Mouse (Mus musculus) kidney, embryonic 15.5 days (tissue): ENCODE measurements at regions not wholly inside any gene's neighbourhood (a gene's known extent, or its start where the extent isn't known, plus 50 kb on each side); places are given as distances from the start of the nearest gene placed in this dataset.

ENCODE experiments used
- ATAC-seq: fragments of 200-750 bp; cut with Nextera tagmentation; replicated peaks from 2 replicates; pipeline ENCODE4 v1.8.0; 2017; ENCODE audit warnings: moderate TSS enrichment; ENCODE audit not compliant: low FRiP score
- H3K27ac ChIP-seq: fragments of 300-500 bp; sonication (generic); 2 replicates; pipeline ENCODE4 v1.5.1; 2015; ENCODE audit warnings: mild to moderate bottlenecking, inconsistent platforms
- H3K27me3 ChIP-seq: fragments of 300-500 bp; sonication (generic); 2 replicates; pipeline ENCODE4 v1.6.1; 2015; ENCODE audit warnings: inconsistent platforms
- H3K36me3 ChIP-seq: fragments of 300-500 bp; sonication (generic); 2 replicates; pipeline ENCODE4 v1.6.1; 2015; ENCODE audit warnings: inconsistent platforms
- H3K4me1 ChIP-seq: fragments of 300-500 bp; sonication (generic); 2 replicates; pipeline ENCODE4 v1.6.1; 2015; ENCODE audit warnings: inconsistent platforms
- H3K4me2 ChIP-seq: fragments of 300-500 bp; sonication (generic); 2 replicates; pipeline ENCODE4 v1.6.1; 2015; ENCODE audit warnings: moderate library complexity, mild to moderate bottlenecking, inconsistent platforms
- H3K4me3 ChIP-seq: fragments of 300-500 bp; sonication (generic); replicated peaks from 2 replicates; pipeline ENCODE4 v1.5.1; 2015; ENCODE audit warnings: mild to moderate bottlenecking, inconsistent platforms
- H3K9ac ChIP-seq: fragments of 300-500 bp; sonication (generic); 2 replicates; pipeline ENCODE4 v1.6.1; 2015; ENCODE audit warnings: mild to moderate bottlenecking, inconsistent platforms
- H3K9me3 ChIP-seq: fragments of 300-500 bp; sonication (generic); replicated peaks from 2 replicates; pipeline ENCODE4 v1.6.1; 2016; ENCODE audit warnings: inconsistent platforms
- WGBS: fragments of 180-500 bp; shearing (Covaris S2); methylation state at CpG from one replicate; pipeline ENCODE4 v1.1.7; 2015; ENCODE audit warnings: mixed read lengths; 5-methylcytosine and 5-hydroxymethylcytosine counted together

DNA sequence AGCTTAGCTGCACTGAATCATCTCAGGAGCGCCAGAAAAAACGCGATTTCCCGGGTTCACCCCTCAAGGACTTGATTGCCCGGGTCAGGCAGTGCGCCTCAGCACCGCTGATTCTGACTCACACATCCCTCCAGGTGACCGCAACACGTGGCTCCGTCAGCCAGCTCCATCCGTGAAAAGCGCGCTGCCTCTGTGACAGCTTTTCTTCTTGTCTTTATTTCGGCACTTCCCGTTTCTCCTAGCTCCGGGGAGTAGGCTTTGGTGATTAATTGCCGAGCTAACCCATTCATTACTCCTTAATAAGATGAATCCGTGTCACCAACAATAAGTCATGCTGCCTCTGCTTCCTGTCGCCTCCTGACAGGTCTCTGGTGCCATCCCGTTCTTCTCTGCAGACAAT, 108.6 kb downstream of the Katnal1 start:
- Histone ChIP-seq H3K4me3 (peak overlapping the region; percentile 17), H3K27ac (no peak overlapping the region), H3K36me3 (no peaks in the 10 kb centered on the region), H3K4me2 (peak overlapping the region; percentile 50), H3K9me3 (no peaks in the 10 kb centered on the region), H3K4me1 (peaks cover 30% of the 10 kb centered on the region), H3K9ac (no peak overlapping the region), H3K27me3 (peaks cover 34% of the 10 kb centered on the region)
- ATAC-seq: no peak
- WGBS: under 1% methylated on average over 20 of the region's 20 CpGs

GRCm38 (mm10) chr5:148819423-148819822, 109.7 kb downstream of the Katnal1 start:
- Histone ChIP-seq H3K36me3 (no peaks in the 10 kb centered on the region), H3K4me1 (peaks cover 29% of the 10 kb centered on the region), H3K27ac (no peak overlapping the region), H3K27me3 (peaks cover 34% of the 10 kb centered on the region), H3K9ac (no peak overlapping the region), H3K9me3 (peaks cover 2% of the 10 kb centered on the region; the same call in 1 of the 2 replicates), H3K4me3 (no peak overlapping the region), H3K4me2 (no peak overlapping the region)
- WGBS: 44% methylated on average over 6 of the region's 6 CpGs
- ATAC-seq: 0 out of 2 replicates have a peak, but pooled peaks have one; percentile 45

- Histone ChIP-seq H3K36me3 (no peaks in the 10 kb centered on the region), H3K9me3 (peaks cover 2% of the 10 kb centered on the region; the same call in 1 of the 2 replicates), H3K4me2 (no peak overlapping the region), H3K4me1 (peaks cover 29% of the 10 kb centered on the region), H3K4me3 (no peak overlapping the region), H3K27ac (no peak overlapping the region), H3K9ac (no peak overlapping the region), H3K27me3 (peaks cover 34% of the 10 kb centered on the region)
- WGBS: 47% methylated on average over 2 of the region's 2 CpGs
- ATAC-seq: no peak
These were observed 110.4 kb downstream of the Katnal1 start for GRCm38 (mm10) chr5:148818746-148819145.

GRCm38 (mm10) chr5:148812840-148813239, 116.3 kb downstream of the Katnal1 start:
- Histone ChIP-seq H3K36me3 (no peaks in the 10 kb centered on the region), H3K4me2 (no peak overlapping the region), H3K4me3 (no peak overlapping the region), H3K9ac (no peak overlapping the region), H3K27ac (no peak overlapping the region), H3K27me3 (peaks cover 22% of the 10 kb centered on the region; the same call in 1 of the 2 replicates), H3K4me1 (peaks cover 15% of the 10 kb centered on the region), H3K9me3 (peaks cover 2% of the 10 kb centered on the region; the same call in 1 of the 2 replicates)
- 73% methylated on average over 9 of the region's 9 CpGs for WGBS
- ATAC-seq: no peak

- no peak overlapping the region for H3K27ac ChIP-seq
- H3K9me3 ChIP-seq: peaks cover 2% of the 10 kb centered on the region; the same call in 1 of the 2 replicates
- peaks cover 14% of the 10 kb centered on the region for H3K4me1 ChIP-seq
- H3K36me3 ChIP-seq: no peaks in the 10 kb centered on the region
- H3K27me3 ChIP-seq: peaks cover 19% of the 10 kb centered on the region; the same call in 1 of the 2 replicates
- WGBS: 12% methylated on average over 13 of the region's 13 CpGs
- H3K4me2 ChIP-seq: no peak overlapping the region
- H3K4me3 ChIP-seq: no peak overlapping the region
- H3K9ac ChIP-seq: no peak overlapping the region
- 0 out of 2 replicates have a peak, but pooled peaks have one; percentile 11 for ATAC-seq
These were observed 117.1 kb downstream of the Katnal1 start for GRCm38 (mm10) chr5:148812016-148812415.

GRCm38 (mm10) chr5:148809485-148809884, 119.6 kb downstream of the Katnal1 start:
- H3K4me3 ChIP-seq: no peak overlapping the region
- peaks cover 16% of the 10 kb centered on the region; the same call in 1 of the 2 replicates for H3K27me3 ChIP-seq
- 37% methylated on average over 3 of the region's 3 CpGs for WGBS
- no peak overlapping the region for H3K9ac ChIP-seq
- H3K9me3 ChIP-seq: peaks cover 2% of the 10 kb centered on the region; the same call in 1 of the 2 replicates
- no peak overlapping the region for H3K4me2 ChIP-seq
- no peak for ATAC-seq
- H3K27ac ChIP-seq: no peak overlapping the region
- H3K36me3 ChIP-seq: no peaks in the 10 kb centered on the region
- H3K4me1 ChIP-seq: peaks cover 14% of the 10 kb centered on the region

GRCm38 (mm10) chr5:148809055-148809454, 120.1 kb downstream of the Katnal1 start:
- 17% methylated on average over 10 of the region's 10 CpGs for WGBS
- peak overlapping the region; percentile 10; the same call in 1 of the 2 replicates for H3K4me2 ChIP-seq
- no peaks in the 10 kb centered on the region for H3K36me3 ChIP-seq
- ATAC-seq: no peak
- H3K27me3 ChIP-seq: peaks cover 16% of the 10 kb centered on the region; the same call in 1 of the 2 replicates
- H3K9me3 ChIP-seq: 0 out of 2 replicates have a peak, but pooled peaks cover 2% of the 10 kb centered on the region
- H3K4me1 ChIP-seq: peaks cover 14% of the 10 kb centered on the region
- H3K27ac ChIP-seq: no peak overlapping the region
- H3K4me3 ChIP-seq: no peak overlapping the region
- no peak overlapping the region for H3K9ac ChIP-seq

DNA sequence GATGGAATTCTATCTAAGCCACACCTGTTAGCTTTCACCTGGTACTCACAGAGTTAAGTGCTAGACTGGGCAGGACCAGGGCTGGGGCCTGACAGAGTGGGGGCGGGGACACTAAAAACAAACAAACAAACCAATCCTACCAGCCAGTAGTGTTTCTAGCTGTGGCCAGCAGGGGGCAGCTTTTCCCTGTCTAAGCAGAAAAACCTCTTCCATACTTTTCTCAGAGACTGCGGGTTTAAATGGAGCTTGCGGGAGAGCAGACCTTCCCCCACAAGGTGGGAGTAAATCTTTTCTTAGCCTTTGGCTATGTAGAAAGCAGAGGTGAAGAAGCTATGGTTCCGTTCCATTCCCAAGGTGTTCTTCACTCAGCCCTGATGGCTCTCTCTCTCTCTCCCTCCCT, 120.7 kb downstream of the Katnal1 start:
- peak overlapping the region; percentile 10; the same call in 1 of the 2 replicates for H3K4me2 ChIP-seq
- H3K4me1 ChIP-seq: peaks cover 14% of the 10 kb centered on the region
- H3K36me3 ChIP-seq: no peaks in the 10 kb centered on the region
- H3K27me3 ChIP-seq: peaks cover 16% of the 10 kb centered on the region; the same call in 1 of the 2 replicates
- no peak overlapping the region for H3K4me3 ChIP-seq
- H3K9me3 ChIP-seq: 0 out of 2 replicates have a peak, but pooled peaks cover 2% of the 10 kb centered on the region
- 6% methylated on average over 4 of the region's 4 CpGs for WGBS
- ATAC-seq: peak; percentile 57; the same call in 1 of the 2 replicates
- H3K27ac ChIP-seq: no peak overlapping the region
- H3K9ac ChIP-seq: no peak overlapping the region

- H3K36me3 ChIP-seq: no peaks in the 10 kb centered on the region
- H3K27ac ChIP-seq: no peak overlapping the region
These were observed 121.5 kb downstream of the Katnal1 start for GRCm38 (mm10) chr5:148807612-148808011.

GRCm38 (mm10) chr5:148805030-148805429, 124.1 kb downstream of the Katnal1 start:
- 47% methylated on average over 3 of the region's 3 CpGs for WGBS

More at GRCm38 (mm10) chr5:148807612-148808011, 121.5 kb downstream of the Katnal1 start:
- Histone ChIP-seq H3K4me2 (no peak overlapping the region), H3K9ac (no peak overlapping the region), H3K4me1 (peaks cover 16% of the 10 kb centered on the region), H3K9me3 (0 out of 2 replicates have a peak, but pooled peaks cover 2% of the 10 kb centered on the region), H3K4me3 (no peak overlapping the region), H3K27me3 (peaks cover 16% of the 10 kb centered on the region; the same call in 1 of the 2 replicates)
- 93% methylated on average over 4 of the region's 4 CpGs for WGBS
- ATAC-seq: no peak

DNA sequence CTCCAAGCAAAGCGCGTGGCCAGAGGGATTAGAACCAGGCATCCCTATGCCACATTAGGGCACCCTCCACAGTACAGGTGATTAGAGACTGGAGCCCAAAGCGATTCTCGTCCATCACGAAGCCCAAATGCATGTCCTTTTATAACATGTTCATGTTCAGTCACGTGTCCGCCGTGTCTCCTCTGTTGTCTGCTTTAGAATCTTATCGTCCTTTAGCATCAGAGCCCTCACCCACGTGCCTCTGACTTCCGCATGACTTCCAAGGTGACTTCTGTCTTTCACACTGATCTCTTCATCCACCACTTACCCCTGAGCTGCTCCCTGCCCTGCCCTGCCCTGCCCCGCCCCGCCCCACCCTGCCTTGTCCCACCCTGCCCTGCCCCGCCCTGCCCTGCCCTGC, 125.3 kb downstream of the Katnal1 start:
- no peaks in the 10 kb centered on the region for H3K27me3 ChIP-seq
- no peak for ATAC-seq
- peaks cover 12% of the 10 kb centered on the region for H3K4me1 ChIP-seq
- no peak overlapping the region for H3K27ac ChIP-seq
- WGBS: 89% methylated on average over 14 of the region's 14 CpGs
- H3K9me3 ChIP-seq: 0 out of 2 replicates have a peak, but pooled peaks cover 2% of the 10 kb centered on the region
- no peak overlapping the region for H3K4me2 ChIP-seq
- no peaks in the 10 kb centered on the region for H3K36me3 ChIP-seq
- no peak overlapping the region for H3K4me3 ChIP-seq
- no peak overlapping the region for H3K9ac ChIP-seq

More at GRCm38 (mm10) chr5:148805030-148805429, 124.1 kb downstream of the Katnal1 start:
- Histone ChIP-seq H3K9ac (no peak overlapping the region), H3K4me1 (peaks cover 19% of the 10 kb centered on the region), H3K36me3 (no peaks in the 10 kb centered on the region), H3K27me3 (0 out of 2 replicates have a peak, but pooled peaks cover 5% of the 10 kb centered on the region), H3K4me2 (no peak overlapping the region), H3K27ac (no peak overlapping the region), H3K9me3 (0 out of 2 replicates have a peak, but pooled peaks cover 2% of the 10 kb centered on the region), H3K4me3 (no peak overlapping the region)
- no peak for ATAC-seq

- H3K9me3 ChIP-seq: 0 out of 2 replicates have a peak, but pooled peaks cover 2% of the 10 kb centered on the region
- H3K4me2 ChIP-seq: no peak overlapping the region
- H3K9ac ChIP-seq: no peak overlapping the region
- ATAC-seq: no peak
- H3K36me3 ChIP-seq: no peaks in the 10 kb centered on the region
- no peak overlapping the region for H3K27ac ChIP-seq
- 66% methylated on average over 9 of the region's 9 CpGs for WGBS
- H3K4me3 ChIP-seq: no peak overlapping the region
- no peaks in the 10 kb centered on the region for H3K27me3 ChIP-seq
- peaks cover 22% of the 10 kb centered on the region for H3K4me1 ChIP-seq
These were observed 126.4 kb downstream of the Katnal1 start for GRCm38 (mm10) chr5:148802720-148803119.
